Mouse (Mus musculus) heart, embryonic 14.5 days (tissue): ENCODE data around the gene Pxn. TPM values are rescaled to one million over a fixed set of nuclear protein-coding genes. Genes with fewer than 3 reads are reported as not detected.

Source experiments
- ATAC-seq: fragments of 200-750 bp; cut with Nextera tagmentation; 2 replicates; pipeline ENCODE4 v1.8.0; 2017; ENCODE audit warnings: low read depth, moderate TSS enrichment; ENCODE audit not compliant: insufficient number of reproducible peaks, insufficient read depth, low FRiP score
- H3K27ac ChIP-seq, 2 experiments: fragments of 200-500 bp in 1 of 2; fragments of 300-500 bp in 1 of 2; sonication (generic) in 1 of 2; replicated peaks in 1 of 2; 2 replicates each; pipeline ENCODE4 v1.5.1; 2012 to 2014; ENCODE audit warnings: low read depth in 2 of 2, low read length in 2 of 2, control low read depth in 1 of 2, mild to moderate bottlenecking in 1 of 2, mixed read lengths in 1 of 2; ENCODE audit not compliant: control insufficient read depth in 1 of 2, insufficient read depth in 1 of 2
- H3K27me3 ChIP-seq: fragments of 300-500 bp; sonication (generic); 2 replicates; pipeline ENCODE4 v1.6.1; 2014; ENCODE audit warnings: mild to moderate bottlenecking, low read length, control low read depth; ENCODE audit not compliant: control insufficient read depth, insufficient read depth
- H3K36me3 ChIP-seq: fragments of 300-500 bp; sonication (generic); 2 replicates; pipeline ENCODE4 v1.6.1; 2014; ENCODE audit warnings: mild to moderate bottlenecking, control low read depth, low read length, mixed read lengths; ENCODE audit not compliant: control insufficient read depth, insufficient read depth
- H3K4me1 ChIP-seq, 2 experiments: fragments of 200-500 bp in 1 of 2; fragments of 300-500 bp in 1 of 2; sonication (generic) in 1 of 2; 2 replicates each; pipeline ENCODE4 v1.6.1; 2012 to 2014; ENCODE audit warnings: low read length in 2 of 2, control low read depth in 1 of 2, mixed read lengths in 1 of 2; ENCODE audit not compliant: control insufficient read depth in 2 of 2, insufficient read depth in 2 of 2
- H3K4me2 ChIP-seq: fragments of 300-500 bp; sonication (generic); 2 replicates; pipeline ENCODE4 v1.6.1; 2014; ENCODE audit warnings: mild to moderate bottlenecking, low read length
- H3K4me3 ChIP-seq, 2 experiments: fragments of 200-500 bp in 1 of 2; fragments of 300-500 bp in 1 of 2; sonication (generic) in 1 of 2; 2 replicates each; pipeline ENCODE4 v1.5.1; 2012 to 2014; ENCODE audit warnings: low read length in 2 of 2, mild to moderate bottlenecking in 2 of 2, control low read depth in 1 of 2, low read depth in 1 of 2, moderate library complexity in 1 of 2; ENCODE audit not compliant: control insufficient read depth in 1 of 2, insufficient read depth in 1 of 2
- H3K9ac ChIP-seq: fragments of 300-500 bp; sonication (generic); 2 replicates; pipeline ENCODE4 v1.6.1; 2014; ENCODE audit warnings: mild to moderate bottlenecking, low read length
- H3K9me3 ChIP-seq: fragments of 300-500 bp; sonication (generic); 2 replicates; pipeline ENCODE4 v1.6.1; 2016; ENCODE audit warnings: low read length, control low read depth; ENCODE audit not compliant: control insufficient read depth
- WGBS: fragments of 180-500 bp; shearing (Covaris S2); extraction: QIAGEN DNeasy Blood & Tissue Kit; methylation state at CpG from one replicate; pipeline ENCODE4 v1.1.7; 2014; 5-methylcytosine and 5-hydroxymethylcytosine counted together
- polyA plus RNA-seq: library from polyadenylated mRNA; unstranded; fragments of >200 nt; fragmentation: Nextera tagmentation; extraction: Ambion mirVana; gene quantifications from 2 replicates; pipeline ENCODE4 v1.2.1, GENCODE M21; 2014

The Pxn gene
- polyA plus RNA-seq, 1 experiment from 2014 or later = 19.1 TPM

GRCm38 (mm10) chr5:115474174-115474828 is 32.2 kb upstream of the Pxn start:
- WGBS = 53% methylated on average over 22 of the region's 22 CpGs
- H3K4me3 ChIP-seq = no peak overlapping the region
- peaks cover 5% of the 10 kb centered on the region for H3K36me3 ChIP-seq

GRCm38 (mm10) chr5:115475337-115476106 is 31.0 kb upstream of the Pxn start:
- peak; percentile 50 for ATAC-seq
- WGBS = 9% methylated on average over 22 of the region's 22 CpGs
- H3K27me3 ChIP-seq = no peaks in the 10 kb centered on the region
- peaks cover 13% of the 10 kb centered on the region for H3K36me3 ChIP-seq
- H3K4me2 ChIP-seq = peak overlapping the region; percentile 67
- peaks cover 0 to 8% of the 10 kb centered on the region in 2 experiments; a peak in 2 of 4 replicates for H3K4me1 ChIP-seq
- H3K9me3 ChIP-seq = no peaks in the 10 kb centered on the region
- H3K27ac ChIP-seq = no peak overlapping the region
- peak overlapping the region; percentile 38 to 39 for H3K4me3 ChIP-seq
- peak overlapping the region; percentile 51 for H3K9ac ChIP-seq

More at GRCm38 (mm10) chr5:115474174-115474828, 32.2 kb upstream of the Pxn start:
- no peaks in the 10 kb centered on the region for H3K9me3 ChIP-seq
- no peak overlapping the region for H3K27ac ChIP-seq
- H3K4me2 ChIP-seq = peak overlapping the region; percentile 41; the same call in 1 of the 2 replicates
- no peaks in the 10 kb centered on the region for H3K27me3 ChIP-seq
- H3K4me1 ChIP-seq = peaks cover 0 to 8% of the 10 kb centered on the region in 2 experiments; a peak in 2 of 4 replicates
- ATAC-seq = no peak
- no peak overlapping the region for H3K9ac ChIP-seq

DNA sequence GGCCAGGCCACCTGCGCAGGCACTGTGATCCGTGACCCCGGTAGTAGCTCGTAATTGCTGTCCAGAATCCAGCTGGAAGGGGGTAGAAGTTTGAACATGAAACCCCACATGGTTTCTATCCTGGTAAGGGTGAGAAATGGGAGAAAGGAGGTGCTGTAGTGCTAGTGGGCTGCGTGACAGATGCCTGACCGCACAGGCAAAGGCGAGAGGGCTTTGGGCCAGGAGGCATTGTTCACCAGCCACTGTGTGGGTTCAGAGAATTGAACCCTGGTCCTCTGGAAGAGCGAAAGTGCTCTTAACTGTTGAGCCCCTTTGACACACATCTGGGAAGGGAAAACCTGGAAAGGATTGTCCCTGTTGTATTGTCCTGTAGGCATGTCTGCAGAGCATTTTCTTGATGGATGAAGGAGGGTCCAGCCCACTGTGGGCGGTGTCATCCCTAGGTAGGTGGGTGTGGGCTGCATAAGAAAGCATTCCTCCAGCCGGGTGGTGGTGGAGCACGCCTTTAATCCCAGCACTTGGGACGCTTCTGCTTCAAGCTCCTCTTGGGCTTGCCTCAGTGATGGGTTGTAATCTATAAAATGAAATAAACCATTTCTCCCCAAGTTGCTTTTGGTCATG is 30.3 kb upstream of the Pxn start:
- H3K36me3 ChIP-seq = peaks cover 13% of the 10 kb centered on the region
- peak overlapping the region; percentile 38 to 39 for H3K4me3 ChIP-seq
- H3K9me3 ChIP-seq = no peaks in the 10 kb centered on the region
- no peak for ATAC-seq
- WGBS = 32% methylated on average over 12 of the region's 12 CpGs
- peak overlapping the region; percentile 47 for H3K9ac ChIP-seq
- H3K4me1 ChIP-seq = peaks cover 0 to 8% of the 10 kb centered on the region in 2 experiments; a peak in 2 of 4 replicates
- peak overlapping the region; percentile 67 for H3K4me2 ChIP-seq
- H3K27ac ChIP-seq = no peak overlapping the region
- peaks cover 4% of the 10 kb centered on the region; the same call in 1 of the 2 replicates for H3K27me3 ChIP-seq

- 56% methylated on average over 15 of the region's 15 CpGs for WGBS
- no peak overlapping the region for H3K4me2 ChIP-seq
Measured at GRCm38 (mm10) chr5:115479561-115479960, 26.9 kb upstream of the Pxn start.

DNA sequence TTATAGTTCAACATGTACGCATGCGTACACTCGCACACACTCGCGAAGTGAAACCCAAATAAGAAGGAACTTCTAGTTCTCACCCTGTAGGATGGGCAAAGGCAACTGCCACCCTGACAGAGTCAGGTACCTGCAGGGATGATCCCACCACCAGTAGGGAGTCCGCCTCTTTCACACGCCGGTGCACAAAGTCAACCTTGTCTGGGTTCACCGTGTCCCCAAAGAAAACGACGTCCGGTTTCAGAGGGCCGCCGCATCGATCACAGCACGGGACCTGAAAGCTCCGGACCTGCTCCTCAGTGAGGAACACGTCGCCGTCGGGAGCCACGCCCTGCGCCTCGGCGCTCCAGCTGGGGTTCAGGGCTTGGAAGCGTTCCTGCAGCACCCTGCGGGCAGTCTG is 26.4 kb upstream of the Pxn start:
- peak overlapping the region; percentile 57 for H3K9ac ChIP-seq
- ATAC-seq = no peak
- peak overlapping the region; percentile 52 for H3K4me2 ChIP-seq
- peaks cover 5 to 10% of the 10 kb centered on the region in 2 experiments; a peak in 2 of 4 replicates for H3K4me1 ChIP-seq
- H3K4me3 ChIP-seq = peak overlapping the region; percentile 17 to 25; a peak in 3 of 4 replicates
- peaks cover 4% of the 10 kb centered on the region; the same call in 1 of the 2 replicates for H3K27me3 ChIP-seq
- 27% methylated on average over 27 of the region's 27 CpGs for WGBS
- H3K36me3 ChIP-seq = peaks cover 26% of the 10 kb centered on the region
- no peaks in the 10 kb centered on the region for H3K9me3 ChIP-seq
- no peak overlapping the region for H3K27ac ChIP-seq

More at GRCm38 (mm10) chr5:115479561-115479960, 26.9 kb upstream of the Pxn start:
- Histone ChIP-seq H3K36me3 (peaks cover 26% of the 10 kb centered on the region), H3K4me3 (no peak overlapping the region), H3K9me3 (no peaks in the 10 kb centered on the region), H3K27me3 (peaks cover 4% of the 10 kb centered on the region; the same call in 1 of the 2 replicates), H3K9ac (no peak overlapping the region), H3K4me1 (peaks cover under 1 to 6% of the 10 kb centered on the region in 2 experiments; a peak in 2 of 4 replicates), H3K27ac (no peak overlapping the region)
- no peak for ATAC-seq

DNA sequence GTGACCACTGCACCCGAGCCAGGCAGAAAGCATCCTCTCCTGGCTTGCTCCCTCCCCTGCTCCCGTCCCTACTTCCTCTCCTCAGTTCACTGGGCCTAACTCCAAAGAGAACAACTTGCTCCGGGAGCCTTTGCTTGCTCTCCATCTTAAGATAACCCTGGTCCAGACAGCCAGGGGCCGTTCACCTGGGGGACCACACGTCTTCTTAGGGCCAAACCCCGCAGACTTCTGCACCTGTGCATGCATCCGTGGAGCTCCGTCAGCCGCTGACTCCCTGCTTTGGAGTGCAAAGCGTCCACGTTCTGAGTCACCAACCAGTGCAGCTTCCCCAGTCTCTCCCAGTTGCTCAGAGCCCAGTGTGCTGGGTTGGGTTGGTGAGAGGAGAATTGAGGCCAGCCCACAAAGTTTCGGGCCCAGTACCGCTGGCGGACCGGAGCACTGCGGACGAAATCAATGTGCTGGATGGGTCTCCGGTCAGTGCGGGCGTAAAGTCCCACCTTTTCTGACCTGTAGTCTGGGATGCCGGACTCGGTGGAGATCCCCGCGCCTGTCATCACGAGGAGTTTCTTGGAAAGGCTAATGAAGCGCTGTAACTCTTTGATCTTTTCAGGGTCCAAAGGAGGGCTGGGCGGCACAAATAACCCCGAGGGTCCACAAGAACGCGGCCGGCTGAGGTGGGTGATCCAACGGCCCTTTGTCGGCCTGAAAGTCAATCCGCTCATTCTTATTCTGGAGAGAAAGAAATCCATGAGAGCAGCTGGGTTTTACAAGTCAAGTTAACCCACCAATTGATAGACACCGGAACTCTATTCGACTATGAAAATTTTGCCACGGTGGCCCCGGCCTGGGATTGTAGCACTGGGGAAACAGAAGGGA is 23.8 kb upstream of the Pxn start:
- Histone ChIP-seq H3K4me1 (peaks cover 4 to 5% of the 10 kb centered on the region in 2 experiments; a peak in 2 of 4 replicates), H3K36me3 (peaks cover 22% of the 10 kb centered on the region), H3K27ac (no peak overlapping the region), H3K27me3 (peaks cover 4% of the 10 kb centered on the region; the same call in 1 of the 2 replicates), H3K9ac (0 out of 2 replicates have a peak overlapping the region, but pooled peaks have one; percentile 16), H3K9me3 (no peaks in the 10 kb centered on the region), H3K4me3 (no peak overlapping the region), H3K4me2 (peak overlapping the region; percentile 73; the same call in 1 of the 2 replicates)
- no peak for ATAC-seq
- WGBS = 51% methylated on average over 38 of the region's 38 CpGs
